Mouse (Mus musculus): ENCODE measurements around the gene Sbk1. TPM values are rescaled to one million over a fixed set of nuclear protein-coding genes. Genes with fewer than 3 reads are reported as not detected.
"Not testable (repeated sequence)": the region's sequence is repeated elsewhere in the genome, so short reads cannot be mapped to it uniquely, and the experiment has no call there.

Sbk1 gene
- polyA plus RNA-seq, 1 experiment from 2014 or later, result 276 TPM

DNA sequence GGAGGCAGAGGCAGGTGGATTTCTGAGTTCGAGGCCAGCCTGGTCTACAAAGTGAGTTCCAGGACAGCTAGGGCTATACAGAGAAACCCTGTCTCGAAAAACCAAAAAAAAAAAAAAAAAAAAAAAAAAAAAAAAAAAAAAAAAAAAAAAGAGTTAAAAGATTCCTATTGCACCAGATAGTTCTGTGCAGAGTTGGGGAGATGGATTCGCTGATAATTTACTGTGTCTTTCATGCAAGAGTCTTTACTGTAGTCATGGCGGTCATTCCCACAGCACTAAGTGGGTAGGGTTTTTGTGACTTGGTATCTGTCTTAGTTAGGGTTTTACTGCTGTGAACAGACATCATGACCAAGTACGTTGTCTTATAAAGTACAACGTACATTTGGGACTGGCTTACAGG is 56.4 kb downstream of the Sbk1 start:
- not testable (repeated sequence) for H3K9me3 ChIP-seq; H3K27ac ChIP-seq (replicated peaks); H3K4me2 ChIP-seq (replicated peaks); H3K9ac ChIP-seq (replicated peaks); H3K36me3 ChIP-seq; H3K4me3 ChIP-seq; ATAC-seq (ENCODE audit: low FRiP score, low read depth); H3K4me1 ChIP-seq
- peaks cover 14% of the 10 kb centered on the region for H3K27me3 ChIP-seq
- WGBS, result 92% methylated on average over 5 of the region's 6 CpGs

DNA sequence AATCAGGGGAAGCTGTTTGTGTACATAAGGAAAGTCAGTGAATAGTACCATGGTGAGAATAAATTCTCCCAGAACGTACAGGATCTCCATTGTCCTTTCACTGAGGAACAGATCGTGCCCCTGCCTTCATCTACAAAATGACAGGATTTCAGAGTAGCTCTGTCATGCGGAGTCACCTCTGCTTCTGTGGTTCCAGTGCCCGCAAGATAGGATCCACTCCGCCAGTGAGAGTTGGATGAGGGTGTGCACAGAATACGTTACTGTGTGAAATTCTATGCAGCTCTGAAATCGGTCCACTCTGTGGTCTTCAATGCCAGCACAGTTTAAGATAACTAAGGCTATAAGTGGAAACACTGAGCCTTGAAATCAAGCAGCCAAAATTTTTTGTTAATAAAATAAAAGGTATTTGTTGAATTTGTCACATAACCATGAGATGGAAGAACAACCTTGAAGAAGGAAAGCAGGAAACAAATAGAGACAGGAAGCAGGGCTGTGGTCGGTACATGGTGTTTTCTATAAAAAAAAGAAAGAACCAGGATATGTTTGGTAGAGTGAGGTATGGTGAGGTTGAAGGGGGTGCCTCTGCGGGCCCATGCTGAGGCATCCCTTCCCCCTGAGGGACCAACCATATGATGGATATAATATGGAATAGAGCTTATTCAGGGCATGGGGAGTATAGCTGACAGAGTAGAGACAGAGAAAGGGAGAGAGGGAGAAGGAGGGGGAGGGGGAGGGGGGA is 57.7 kb downstream of the Sbk1 start:
- peaks cover 3% of the 10 kb centered on the region; the same call in 1 of the 2 replicates for H3K27me3 ChIP-seq

DNA sequence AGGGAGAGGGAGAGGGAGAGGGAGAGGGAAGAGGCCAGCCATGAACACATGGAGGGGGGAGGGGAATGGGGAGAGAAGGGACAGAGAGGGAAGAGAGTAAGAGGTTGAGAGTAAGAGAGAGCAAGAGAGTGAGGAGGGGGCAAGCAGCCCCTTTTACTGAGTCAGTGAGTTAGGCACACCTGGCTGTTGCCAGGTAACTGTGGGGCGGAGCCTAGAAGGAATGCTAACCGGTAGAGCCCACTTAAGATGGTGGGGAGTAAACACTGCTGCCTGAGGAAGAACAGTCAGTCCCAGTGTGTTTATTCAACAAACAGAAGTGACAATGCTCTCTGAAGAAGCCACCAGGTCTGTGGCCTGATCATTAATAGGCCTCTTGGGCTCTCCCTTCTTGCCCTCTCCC is 58.3 kb downstream of the Sbk1 start:
- Histone ChIP-seq H3K27me3 (0 out of 2 replicates have a peak, but pooled peaks cover 3% of the 10 kb centered on the region), H3K4me3 (no peak overlapping the region), H3K4me2 (replicated peaks) (no peak overlapping the region), H3K4me1 (no peaks in the 10 kb centered on the region), H3K9ac (replicated peaks) (no peak overlapping the region), H3K36me3 (no peaks in the 10 kb centered on the region), H3K27ac (replicated peaks) (no peak overlapping the region), H3K9me3 (no peaks in the 10 kb centered on the region)
- WGBS, result 58% methylated on average over 2 of the region's 2 CpGs
- ATAC-seq (ENCODE audit: low FRiP score, low read depth), result no peak

More for the DNA sequence above, 57.7 kb downstream of the Sbk1 start:
- ATAC-seq (ENCODE audit: low FRiP score, low read depth), result no peak
- H3K9me3 ChIP-seq, result no peaks in the 10 kb centered on the region
- no peak overlapping the region for H3K9ac ChIP-seq (replicated peaks)
- H3K4me1 ChIP-seq, result no peaks in the 10 kb centered on the region
- no peak overlapping the region for H3K4me2 ChIP-seq (replicated peaks)
- no peaks in the 10 kb centered on the region for H3K36me3 ChIP-seq
- no peak overlapping the region for H3K27ac ChIP-seq (replicated peaks)
- WGBS, result 86% methylated on average over 9 of the region's 9 CpGs
- H3K4me3 ChIP-seq, result no peak overlapping the region

DNA sequence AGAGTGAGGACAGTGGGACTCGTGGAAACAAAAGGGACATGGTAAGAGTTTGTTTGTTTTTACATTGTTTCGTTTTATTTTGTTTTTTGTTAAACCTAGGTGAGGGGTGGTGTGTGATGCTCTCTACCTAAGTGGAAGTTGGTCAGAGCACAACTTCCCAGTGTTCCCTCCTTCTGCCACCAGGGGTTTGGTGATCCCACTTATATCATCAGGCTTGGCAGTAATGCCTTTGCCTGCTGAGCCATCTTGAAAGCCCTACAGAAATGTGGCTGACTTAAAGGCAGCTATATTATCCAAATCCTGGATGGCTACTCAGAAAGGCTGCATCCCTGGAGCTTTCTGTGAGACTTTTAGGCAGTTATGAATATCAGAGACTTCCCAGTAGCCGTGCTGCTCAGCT is 60.3 kb downstream of the Sbk1 start:
- ATAC-seq (ENCODE audit: low FRiP score, low read depth), result no peak
- Histone ChIP-seq H3K36me3 (no peaks in the 10 kb centered on the region), H3K27me3 (no peaks in the 10 kb centered on the region), H3K9ac (replicated peaks) (no peak overlapping the region), H3K4me1 (no peaks in the 10 kb centered on the region), H3K9me3 (no peaks in the 10 kb centered on the region), H3K27ac (replicated peaks) (no peak overlapping the region), H3K4me3 (no peak overlapping the region), H3K4me2 (replicated peaks) (no peak overlapping the region)
- 77% methylated on average over 3 of the region's 3 CpGs for WGBS

DNA sequence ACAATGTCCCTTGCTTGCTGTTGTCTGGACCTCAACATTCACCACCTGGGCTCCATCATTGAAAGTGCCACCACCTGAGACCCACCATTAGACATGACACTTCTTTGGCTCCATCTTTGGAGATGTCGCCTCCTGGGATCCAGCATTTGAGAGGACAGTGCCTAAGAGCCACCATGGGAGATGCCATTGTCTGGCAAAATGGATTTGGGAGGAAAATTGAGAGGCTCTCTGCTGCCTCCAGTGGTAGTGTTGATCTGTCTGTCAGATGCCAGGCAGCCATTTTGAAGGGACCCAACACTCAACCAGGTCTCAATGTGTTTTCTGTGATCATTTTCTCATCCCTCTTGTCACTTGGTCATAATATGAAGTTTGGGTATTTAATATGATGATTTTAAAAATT is 63.1 kb downstream of the Sbk1 start:
- no peak overlapping the region for H3K27ac ChIP-seq (replicated peaks)
- H3K9ac ChIP-seq (replicated peaks), result no peak overlapping the region
- no peak for ATAC-seq (ENCODE audit: low FRiP score, low read depth)
- H3K36me3 ChIP-seq, result no peaks in the 10 kb centered on the region
- WGBS, result 88% methylated on average over 1 of the region's 1 CpGs
- no peaks in the 10 kb centered on the region for H3K4me1 ChIP-seq
- no peak overlapping the region for H3K4me3 ChIP-seq
- H3K9me3 ChIP-seq, result no peaks in the 10 kb centered on the region
- no peaks in the 10 kb centered on the region for H3K27me3 ChIP-seq
- H3K4me2 ChIP-seq (replicated peaks), result no peak overlapping the region

DNA sequence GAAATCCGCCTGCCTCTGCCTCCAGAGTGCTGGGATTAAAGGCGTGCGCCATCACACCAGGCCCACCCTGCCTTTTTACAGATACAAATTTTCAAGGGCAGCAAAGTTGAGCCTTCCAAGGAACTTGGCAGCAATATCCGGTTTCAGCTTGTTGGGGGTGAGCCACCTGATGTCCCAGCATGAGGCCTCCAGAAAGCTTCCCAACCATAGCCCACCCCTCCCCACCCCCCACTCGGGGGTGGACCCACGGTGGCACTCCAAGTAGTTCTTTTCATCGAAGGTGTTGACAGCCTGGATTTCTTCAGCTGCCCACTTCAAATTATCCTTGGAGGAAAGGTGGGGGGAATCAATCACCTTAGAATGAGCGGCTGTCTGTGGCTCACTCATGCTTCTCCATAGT is 66.5 kb downstream of the Sbk1 start:
- Histone ChIP-seq H3K4me1 (no peaks in the 10 kb centered on the region), H3K27me3 (no peaks in the 10 kb centered on the region), H3K9ac (replicated peaks) (no peak overlapping the region), H3K36me3 (no peaks in the 10 kb centered on the region), H3K9me3 (no peaks in the 10 kb centered on the region), H3K4me2 (replicated peaks) (no peak overlapping the region), H3K27ac (replicated peaks) (no peak overlapping the region), H3K4me3 (no peak overlapping the region)
- WGBS, result 85% methylated on average over 8 of the region's 8 CpGs
- ATAC-seq (ENCODE audit: low FRiP score, low read depth), result no peak

DNA sequence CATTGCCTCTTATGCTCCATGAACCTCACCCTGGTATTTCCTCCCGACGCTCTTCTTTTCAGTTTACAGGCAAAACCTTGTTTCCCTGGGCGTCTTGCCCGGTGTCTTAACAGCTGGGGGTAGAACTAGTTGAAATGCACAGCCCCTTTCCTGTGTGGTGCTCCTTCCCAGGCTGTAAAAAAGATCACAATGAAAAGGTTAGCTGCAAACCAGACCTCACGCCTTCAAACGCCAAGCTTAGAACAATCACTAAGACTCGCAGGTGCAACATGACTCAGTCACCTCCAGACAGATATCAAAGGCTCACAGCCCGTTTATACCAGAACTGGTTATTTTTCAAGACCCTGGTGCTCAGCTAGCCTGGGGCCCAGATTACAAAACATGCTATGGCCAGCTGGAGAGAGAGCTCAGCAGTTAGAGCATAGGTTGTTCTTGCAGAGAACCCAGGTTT is 67.1 kb downstream of the Sbk1 start:
- no peak for ATAC-seq (ENCODE audit: low FRiP score, low read depth)
- no peaks in the 10 kb centered on the region for H3K4me1 ChIP-seq
- H3K9me3 ChIP-seq, result no peaks in the 10 kb centered on the region
- H3K36me3 ChIP-seq, result no peaks in the 10 kb centered on the region
- WGBS, result 81% methylated on average over 8 of the region's 8 CpGs
- H3K4me2 ChIP-seq (replicated peaks), result no peak overlapping the region
- no peaks in the 10 kb centered on the region for H3K27me3 ChIP-seq
- no peak overlapping the region for H3K4me3 ChIP-seq
- no peak overlapping the region for H3K27ac ChIP-seq (replicated peaks)
- no peak overlapping the region for H3K9ac ChIP-seq (replicated peaks)

DNA sequence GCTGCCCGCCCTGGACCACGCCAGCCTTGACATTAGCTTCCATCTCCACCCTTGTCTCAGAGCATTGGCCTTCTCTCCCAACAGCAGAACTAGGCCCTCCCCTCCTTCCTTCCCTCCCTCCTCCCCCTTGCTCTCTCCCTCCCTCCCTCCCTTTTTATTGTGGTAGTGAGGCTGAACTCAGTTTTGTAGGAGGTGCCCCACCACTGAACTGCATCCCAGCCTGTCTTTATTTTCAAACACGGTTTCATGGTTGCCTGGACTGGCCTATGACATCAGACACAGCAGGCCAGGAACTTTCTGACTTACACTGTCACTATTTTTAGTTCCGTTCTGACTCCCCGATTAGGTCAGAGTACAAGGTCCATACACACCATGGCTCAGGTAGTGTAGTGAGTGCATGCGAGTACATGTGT is 67.8 kb downstream of the Sbk1 start:
- no peaks in the 10 kb centered on the region for H3K36me3 ChIP-seq
- H3K4me2 ChIP-seq (replicated peaks), result no peak overlapping the region
- H3K9me3 ChIP-seq, result no peaks in the 10 kb centered on the region
- H3K27me3 ChIP-seq, result no peaks in the 10 kb centered on the region
- no peak for ATAC-seq (ENCODE audit: low FRiP score, low read depth)
- no peak overlapping the region for H3K9ac ChIP-seq (replicated peaks)
- WGBS, result 72% methylated on average over 6 of the region's 6 CpGs
- no peaks in the 10 kb centered on the region for H3K4me1 ChIP-seq
- H3K4me3 ChIP-seq, result no peak overlapping the region
- H3K27ac ChIP-seq (replicated peaks), result no peak overlapping the region

DNA sequence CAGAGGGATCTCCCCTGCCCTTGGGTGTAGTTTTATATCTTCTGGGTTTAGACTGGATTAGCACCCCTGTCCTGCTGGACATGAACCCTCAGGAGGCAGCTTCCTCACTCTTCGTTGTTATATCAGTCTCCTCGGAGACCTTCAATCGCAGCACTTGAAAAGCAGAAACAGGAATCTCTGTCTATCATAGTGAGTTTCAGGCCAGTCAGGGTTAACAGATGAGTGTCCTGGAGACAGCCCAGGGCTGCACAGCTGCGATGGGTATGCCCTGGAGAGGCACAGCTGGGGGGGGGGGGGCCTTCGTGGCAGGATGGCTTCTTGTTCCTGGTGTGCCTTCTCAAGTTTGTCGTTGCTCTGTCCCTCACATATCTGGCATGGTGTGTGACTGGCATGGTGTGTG is 68.5 kb downstream of the Sbk1 start:
- no peak for ATAC-seq (ENCODE audit: low FRiP score, low read depth)
- 64% methylated on average over 6 of the region's 6 CpGs for WGBS
- Histone ChIP-seq H3K9ac (replicated peaks) (no peak overlapping the region), H3K36me3 (no peaks in the 10 kb centered on the region), H3K27me3 (no peaks in the 10 kb centered on the region), H3K4me1 (no peaks in the 10 kb centered on the region), H3K4me2 (replicated peaks) (no peak overlapping the region), H3K27ac (replicated peaks) (no peak overlapping the region), H3K4me3 (no peak overlapping the region), H3K9me3 (no peaks in the 10 kb centered on the region)

Other genes with a start within 250 kb of the Sbk1 start
- 4.4 and 5.5 TPM in 2 replicates for gene Gsg1l, start 190.2 kb upstream of the Sbk1 start, polyA plus RNA-seq (2016; fragmentation: Nextera tagmentation; extraction: Ambion mirVana)
- gene Xpo6, start 72.1 kb upstream of the Sbk1 start, polyA plus RNA-seq (2016; fragmentation: Nextera tagmentation; extraction: Ambion mirVana), result 68.3 and 76.6 TPM in 2 replicates
- 1.4 and 2.6 TPM in 2 replicates for gene Lat, start 97.0 kb downstream of the Sbk1 start, polyA plus RNA-seq (2016; fragmentation: Nextera tagmentation; extraction: Ambion mirVana)
- 64.3 and 66.9 TPM in 2 replicates for gene Spns1, start 104.8 kb downstream of the Sbk1 start, polyA plus RNA-seq (2016; fragmentation: Nextera tagmentation; extraction: Ambion mirVana)
- 3.4 and 4.3 TPM in 2 replicates for gene Nfatc2ip, start 124.1 kb downstream of the Sbk1 start, polyA plus RNA-seq (2016; fragmentation: Nextera tagmentation; extraction: Ambion mirVana)
- gene Cd19, start 142.3 kb downstream of the Sbk1 start, polyA plus RNA-seq (2016; fragmentation: Nextera tagmentation; extraction: Ambion mirVana), result not detected in 2 replicates
- 25.1 and 26.0 TPM in 2 replicates for gene Rabep2, start 156.1 kb downstream of the Sbk1 start, polyA plus RNA-seq (2016; fragmentation: Nextera tagmentation; extraction: Ambion mirVana)
- 0.57 and 0.58 TPM in 2 replicates for gene Atp2a1, start 190.5 kb downstream of the Sbk1 start, polyA plus RNA-seq (2016; fragmentation: Nextera tagmentation; extraction: Ambion mirVana)
- 60.9 and 66.1 TPM in 2 replicates for gene Sh2b1, start 202.8 kb downstream of the Sbk1 start, polyA plus RNA-seq (2016; fragmentation: Nextera tagmentation; extraction: Ambion mirVana)
- 115 and 119 TPM in 2 replicates for gene Tufm, start 214.7 kb downstream of the Sbk1 start, polyA plus RNA-seq (2016; fragmentation: Nextera tagmentation; extraction: Ambion mirVana)
- gene Atxn2l, start 230.8 kb downstream of the Sbk1 start, polyA plus RNA-seq (2016; fragmentation: Nextera tagmentation; extraction: Ambion mirVana), result 72.8 and 82.0 TPM in 2 replicates